Mouse (Mus musculus) cerebellum, adult 2 months (tissue): ENCODE measurements around the gene Pon2. TPM values are rescaled to one million over a fixed set of nuclear protein-coding genes. Genes with fewer than 3 reads are reported as not detected.
A peak's percentile ranks its signal among the peaks of the same experiment; 100 is the strongest.

Source experiments
- DNase-seq, 2 experiments: peaks; one replicate each; pipeline ENCODE4 v3.0.0; 2021
- H3K27ac ChIP-seq: fragments of 200-500 bp; 2 replicates; pipeline ENCODE4 v1.5.1; 2012; ENCODE audit warnings: low read length, control low read depth, inconsistent platforms; ENCODE audit not compliant: insufficient read depth
- H3K27me3 ChIP-seq: fragments of 200-500 bp; 2 replicates; pipeline ENCODE4 v1.6.1; 2012; ENCODE audit warnings: inconsistent platforms, mild to moderate bottlenecking, low read length, moderate library complexity; ENCODE audit not compliant: control insufficient read depth, insufficient read depth
- H3K4me1 ChIP-seq: fragments of 200-500 bp; 2 replicates; pipeline ENCODE4 v1.6.1; 2011; ENCODE audit warnings: low read length; ENCODE audit not compliant: control insufficient read depth, insufficient read depth
- H3K4me3 ChIP-seq: fragments of 200-500 bp; replicated peaks from 2 replicates; pipeline ENCODE3; 2011; ENCODE audit warnings: mild to moderate bottlenecking, low read depth, low read length, control low read depth; ENCODE audit not compliant: insufficient read depth
- CTCF ChIP-seq: fragments of 200-500 bp; IDR thresholded peaks from 2 replicates; pipeline ENCODE4 v1.5.1; 2011; ENCODE audit warnings: low read depth, mild to moderate bottlenecking, control low read depth, low read length, moderate library complexity, borderline replicate concordance; ENCODE audit not compliant: insufficient read depth
- POLR2A ChIP-seq: fragments of 200-500 bp; IDR thresholded peaks from 2 replicates; pipeline ENCODE4 v1.6.1; 2011; ENCODE audit warnings: low read length, control low read depth, borderline replicate concordance; ENCODE audit not compliant: insufficient read depth
- WGBS: fragments of 180-500 bp; shearing (Covaris S2); methylation state at CpG from one replicate; pipeline ENCODE4 v1.1.7; 2018; 5-methylcytosine and 5-hydroxymethylcytosine counted together
- polyA plus RNA-seq: library from polyadenylated mRNA; depleted of rRNA; stranded (reverse); fragments of >200 nt; gene quantifications from 2 replicates; pipeline ENCODE4 v1.2.3, GENCODE M21; 2012

The Pon2 gene
- polyA plus RNA-seq, 1 experiment, result 43.4 TPM

- Histone ChIP-seq H3K27me3 (no peaks in the 10 kb centered on the region), H3K4me1 (no peaks in the 10 kb centered on the region), H3K27ac (no peak overlapping the region), H3K4me3 (no peak overlapping the region)
- no peak for DNase-seq
- no peak for TF ChIP-seq POLR2A
- no peak for TF ChIP-seq CTCF
- WGBS, result 82% methylated on average over 9 of the region's 9 CpGs
These were observed 18.4 kb upstream of the Pon2 start for GRCm38 (mm10) chr6:5316630-5317029.

GRCm38 (mm10) chr6:5315053-5315759 lies 17.0 kb upstream of the Pon2 start:
- no peaks in the 10 kb centered on the region for H3K27me3 ChIP-seq
- H3K27ac ChIP-seq, result no peak overlapping the region
- no peaks in the 10 kb centered on the region for H3K4me1 ChIP-seq
- TF ChIP-seq CTCF (no peak), POLR2A (no peak)
- no peak for DNase-seq
- 89% methylated on average over 3 of the region's 3 CpGs for WGBS
- no peak overlapping the region for H3K4me3 ChIP-seq

DNA sequence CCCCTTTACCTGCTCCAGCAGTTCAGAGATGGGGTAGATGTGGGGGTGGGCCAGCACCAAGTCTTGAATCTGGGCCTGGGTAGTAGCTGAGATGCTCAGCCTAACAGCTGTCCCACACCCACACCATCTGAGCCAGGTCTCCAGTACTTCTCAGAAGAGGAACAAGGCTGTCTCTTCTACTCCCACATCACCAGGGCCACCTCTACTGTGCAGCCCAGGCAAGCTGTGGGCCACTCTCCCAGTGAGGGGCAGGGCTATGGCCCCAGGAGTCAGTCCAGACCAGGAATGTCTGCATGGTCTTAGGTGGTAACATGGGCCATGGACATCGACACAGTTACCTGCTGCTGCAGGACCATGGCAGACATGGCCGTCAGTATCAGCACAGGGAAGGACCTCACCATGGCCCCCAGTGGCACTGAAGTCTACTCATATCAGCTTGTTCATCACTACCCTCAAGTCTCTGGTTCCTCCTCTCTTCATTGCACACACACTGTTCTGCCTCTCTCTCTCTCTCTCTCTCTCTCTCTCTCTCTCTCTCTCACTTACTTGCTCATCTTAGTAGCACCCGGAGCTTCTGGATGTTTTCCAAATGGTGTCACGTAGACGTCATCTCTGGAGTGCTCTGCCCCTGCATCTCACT lies 15.8 kb upstream of the Pon2 start:
- DNase-seq, result no peak
- WGBS, result 48% methylated on average over 5 of the region's 5 CpGs
- H3K27me3 ChIP-seq, result no peaks in the 10 kb centered on the region

DNA sequence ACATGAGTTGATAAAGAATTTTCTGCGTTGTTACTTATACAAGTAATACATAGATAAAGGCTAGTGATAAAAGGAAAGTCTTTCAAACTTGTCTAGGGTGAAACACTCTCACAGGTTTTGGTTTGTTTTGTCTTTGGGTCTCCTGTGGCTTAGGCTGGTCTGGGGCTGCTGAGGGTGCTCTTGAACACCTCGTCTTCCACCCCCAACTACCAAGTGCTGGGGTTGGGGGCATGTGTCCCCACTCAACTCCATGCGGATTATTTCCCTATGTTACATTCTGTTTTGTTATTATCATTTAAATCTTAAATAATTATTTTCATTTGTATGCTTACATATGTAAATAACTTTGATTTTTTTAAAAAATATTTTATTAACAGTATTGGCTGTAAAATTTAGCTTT lies 12.2 kb upstream of the Pon2 start:
- Histone ChIP-seq H3K27ac (no peak overlapping the region), H3K4me3 (no peak overlapping the region), H3K4me1 (no peaks in the 10 kb centered on the region), H3K27me3 (no peaks in the 10 kb centered on the region)
- WGBS, result 90% methylated on average over 3 of the region's 3 CpGs
- no peak for TF ChIP-seq CTCF
- no peak for TF ChIP-seq POLR2A
- DNase-seq, result no peak

More for the DNA sequence above, 15.8 kb upstream of the Pon2 start:
- Histone ChIP-seq H3K4me1 (no peaks in the 10 kb centered on the region), H3K4me3 (no peak overlapping the region), H3K27ac (no peak overlapping the region)
- no peak for TF ChIP-seq POLR2A
- TF ChIP-seq CTCF, result no peak

- 58% methylated on average over 7 of the region's 7 CpGs for WGBS
- Histone ChIP-seq H3K4me1 (no peaks in the 10 kb centered on the region), H3K27ac (no peak overlapping the region), H3K27me3 (no peaks in the 10 kb centered on the region), H3K4me3 (no peak overlapping the region)
- DNase-seq, result peak in 1 of 2 experiments; percentile 8
- TF ChIP-seq POLR2A, result no peak
- no peak for TF ChIP-seq CTCF
These were observed 11.4 kb upstream of the Pon2 start for GRCm38 (mm10) chr6:5309595-5310197.

- Histone ChIP-seq H3K27ac (no peak overlapping the region), H3K4me1 (no peaks in the 10 kb centered on the region), H3K4me3 (no peak overlapping the region), H3K27me3 (no peaks in the 10 kb centered on the region)
- TF ChIP-seq CTCF, result no peak
- TF ChIP-seq POLR2A, result no peak
- WGBS, result 68% methylated on average over 3 of the region's 3 CpGs
- no peak for DNase-seq
These were observed 7.7 kb upstream of the Pon2 start for GRCm38 (mm10) chr6:5305926-5306325.

DNA sequence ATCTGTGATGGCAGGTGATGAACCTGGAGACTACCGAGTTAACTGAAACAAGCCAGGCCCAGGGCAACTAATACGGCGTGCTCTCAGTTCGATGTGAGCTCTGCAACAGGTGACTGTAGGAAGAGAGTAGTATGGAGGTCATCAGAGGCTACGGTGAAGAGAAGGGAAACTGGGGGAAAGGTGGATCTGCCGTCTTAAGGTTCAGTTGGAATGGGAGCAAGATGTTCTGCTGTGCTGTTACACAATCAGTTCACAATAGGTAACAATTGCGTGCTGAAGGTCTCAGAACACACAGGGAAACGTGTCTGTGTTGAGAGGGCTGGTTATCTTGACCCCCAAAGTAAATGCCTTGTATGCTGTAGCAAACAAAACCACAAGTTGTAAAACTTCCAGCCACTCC lies 6.7 kb upstream of the Pon2 start:
- no peak overlapping the region for H3K27ac ChIP-seq
- DNase-seq, result no peak
- no peaks in the 10 kb centered on the region for H3K4me1 ChIP-seq
- no peaks in the 10 kb centered on the region for H3K27me3 ChIP-seq
- WGBS, result 84% methylated on average over 8 of the region's 8 CpGs
- H3K4me3 ChIP-seq, result no peak overlapping the region
- TF ChIP-seq CTCF (no peak), POLR2A (no peak)

GRCm38 (mm10) chr6:5300629-5301028 lies 2.4 kb upstream of the Pon2 start:
- TF ChIP-seq POLR2A, result no peak
- TF ChIP-seq CTCF, result no peak

More at GRCm38 (mm10) chr6:5300629-5301028, 2.4 kb upstream of the Pon2 start:
- no peak for DNase-seq
- WGBS, result 93% methylated on average over 8 of the region's 8 CpGs
- peaks cover 3% of the 10 kb centered on the region; the same call in 1 of the 2 replicates for H3K27me3 ChIP-seq
- no peak overlapping the region for H3K27ac ChIP-seq
- H3K4me3 ChIP-seq, result no peak overlapping the region
- no peaks in the 10 kb centered on the region; the same call in 1 of the 2 replicates for H3K4me1 ChIP-seq
